Mouse (Mus musculus) liver, postnatal 0 days (tissue): ENCODE data around the gene Trove2.

Source experiments
- CTCF ChIP-seq: sonication (generic); IDR thresholded peaks from 2 replicates; pipeline ENCODE4 v1.5.1; 2016; ENCODE audit warnings: antibody characterized with exemption, low read depth
- EP300 ChIP-seq: IDR thresholded peaks from 2 replicates; pipeline ENCODE4 v1.6.1; 2016; ENCODE audit warnings: antibody characterized with exemption, low read depth, mild to moderate bottlenecking

- TF ChIP-seq CTCF (no peak), EP300 (peak; percentile 84)
These were observed 52.3 kb downstream of the Trove2 start for GRCm38 (mm10) chr1:143724456-143725064.
